Mouse (Mus musculus) olfactory bulb, adult 2 months (tissue): ENCODE measurements at regions not wholly inside any gene's neighbourhood (a gene's known extent, or its start where the extent isn't known, plus 50 kb on each side); places are given as distances from the start of the nearest gene placed in this dataset.

ENCODE experiments used
- H3K27ac ChIP-seq: fragments of 200-500 bp; 2 replicates; pipeline ENCODE4 v1.5.1; 2012; ENCODE audit warnings: low read depth, low read length; ENCODE audit not compliant: insufficient read depth
- H3K4me1 ChIP-seq: fragments of 200-500 bp; 2 replicates; pipeline ENCODE4 v1.6.1; 2012; ENCODE audit warnings: low read length; ENCODE audit not compliant: control insufficient read depth, insufficient read depth
- H3K4me3 ChIP-seq: fragments of 200-500 bp; 2 replicates; pipeline ENCODE4 v1.5.1; 2012; ENCODE audit warnings: mild to moderate bottlenecking, low read depth, low read length, moderate library complexity; ENCODE audit not compliant: insufficient read depth
- CTCF ChIP-seq: fragments of 200-500 bp; IDR thresholded peaks from 2 replicates; pipeline ENCODE4 v1.5.1; 2012; ENCODE audit warnings: low read depth, mild to moderate bottlenecking, low read length, moderate library complexity; ENCODE audit not compliant: insufficient read depth
- POLR2A ChIP-seq: fragments of 200-500 bp; IDR thresholded peaks from 2 replicates; pipeline ENCODE4 v1.6.1; 2012; ENCODE audit warnings: mild to moderate bottlenecking, low read depth, low read length, moderate library complexity; ENCODE audit not compliant: insufficient read depth
- WGBS: fragments of 180-500 bp; shearing (Covaris S2); methylation state at CpG from one replicate; pipeline ENCODE4 v1.1.7; 2018; 5-methylcytosine and 5-hydroxymethylcytosine counted together

DNA sequence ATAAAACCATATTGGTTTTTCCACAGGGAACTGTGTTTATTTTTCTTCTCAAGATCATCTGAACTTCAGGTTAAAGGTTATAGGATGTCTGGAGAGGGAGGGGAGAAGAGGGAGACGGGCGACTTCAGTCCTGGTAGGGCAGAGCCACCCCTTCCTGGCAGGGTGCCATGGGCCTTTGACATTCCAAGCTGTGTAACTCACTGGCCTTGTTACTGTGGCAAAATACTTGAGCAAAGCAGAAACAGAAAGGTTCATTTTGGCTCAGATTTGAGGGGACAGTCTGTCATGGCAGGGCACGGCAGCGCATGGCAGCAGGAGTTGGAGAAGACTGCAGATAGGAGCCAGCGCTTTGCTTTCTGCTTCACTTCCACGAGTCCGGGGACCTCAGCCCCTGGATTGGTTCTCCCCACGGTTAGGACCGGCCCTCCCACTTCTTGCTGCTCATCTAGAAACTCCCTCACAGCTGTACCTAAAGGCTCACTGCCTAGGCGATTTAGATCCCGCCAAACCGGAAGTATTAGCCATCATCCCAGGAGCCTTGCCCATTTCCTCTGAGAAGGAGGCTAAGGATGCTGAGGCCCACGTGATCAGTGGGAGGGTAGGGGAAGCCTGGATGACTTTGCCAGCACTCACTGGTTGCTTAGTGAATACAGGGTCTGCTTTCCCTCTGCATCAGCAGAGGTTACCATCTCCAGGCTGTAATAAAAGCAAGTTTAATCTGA, 195.5 kb downstream of the Uaca start:
- peaks cover 16% of the 10 kb centered on the region for H3K4me1 ChIP-seq
- H3K27ac ChIP-seq, result no peak overlapping the region
- WGBS, result 34% methylated on average over 13 of the region's 13 CpGs
- H3K4me3 ChIP-seq, result no peak overlapping the region
- TF ChIP-seq CTCF (no peak), POLR2A (no peak)

DNA sequence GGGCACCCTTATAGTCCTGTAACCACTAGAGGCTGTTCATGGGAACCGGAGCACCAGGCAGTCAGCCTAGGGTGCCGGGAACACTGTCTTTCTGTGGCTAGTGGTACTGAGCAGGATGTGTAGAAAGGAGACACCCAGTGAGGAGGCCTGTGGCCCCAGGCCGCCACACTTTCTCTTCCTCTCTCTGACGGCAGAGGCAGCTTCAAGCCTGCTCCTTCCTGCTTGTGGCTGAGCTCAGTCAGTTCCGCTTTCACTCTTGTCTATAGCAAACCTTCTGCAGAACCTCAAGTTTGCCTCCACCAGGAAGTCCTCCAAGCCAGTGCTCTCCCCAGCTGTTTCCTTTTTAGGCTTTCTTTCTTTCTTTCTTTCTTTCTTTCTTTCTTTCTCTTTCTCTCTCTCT, 197.2 kb downstream of the Uaca start:
- TF ChIP-seq POLR2A, result no peak
- no peak for TF ChIP-seq CTCF
- H3K27ac ChIP-seq, result no peak overlapping the region
- no peak overlapping the region for H3K4me3 ChIP-seq
- H3K4me1 ChIP-seq, result peaks cover 16% of the 10 kb centered on the region
- 88% methylated on average over 5 of the region's 5 CpGs for WGBS

DNA sequence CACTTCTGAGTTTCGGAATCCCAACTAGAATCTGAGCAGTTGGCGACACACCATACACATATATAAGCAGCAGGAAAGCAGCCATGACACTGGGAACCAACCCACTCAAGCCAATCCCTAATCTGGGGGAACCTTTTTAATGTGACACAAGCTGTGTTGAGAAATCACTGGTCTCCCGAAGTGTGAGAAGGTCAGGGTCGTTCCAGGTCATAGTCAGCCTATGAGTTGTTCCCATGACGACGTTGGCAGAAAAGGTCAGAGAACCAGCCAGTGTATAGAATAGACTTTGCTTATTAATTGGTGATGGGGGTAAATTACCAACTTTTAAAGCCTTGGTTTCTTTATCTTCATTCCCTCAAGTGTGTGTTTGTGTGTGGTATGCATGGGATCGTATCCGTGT, 199.3 kb downstream of the Uaca start:
- whole genome bisulfite sequencing, result 76% methylated on average over 8 of the region's 8 CpGs
- H3K27ac ChIP-seq, result no peak overlapping the region

DNA sequence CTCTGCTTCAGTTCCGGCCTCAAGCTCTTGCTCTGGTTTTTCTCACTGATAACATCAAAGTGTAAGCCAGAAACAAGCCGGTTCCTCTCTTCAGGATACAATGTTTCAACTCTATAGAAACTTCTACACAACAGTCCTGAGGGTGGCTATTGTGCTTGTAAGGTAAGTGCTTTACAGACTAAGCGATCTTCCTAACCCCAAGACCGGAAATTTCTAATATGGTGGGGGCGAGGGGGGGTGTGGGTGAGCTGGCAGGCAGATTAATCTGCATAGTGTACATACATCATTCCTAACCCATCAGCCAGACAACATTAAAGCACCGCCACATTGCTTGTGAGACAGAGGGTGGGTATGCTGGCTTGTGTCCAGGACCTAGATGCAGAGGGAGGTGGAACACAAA, 200.8 kb downstream of the Uaca start:
- TF ChIP-seq POLR2A, result no peak
- TF ChIP-seq CTCF, result no peak
- Histone ChIP-seq H3K4me1 (peaks cover 3% of the 10 kb centered on the region), H3K4me3 (no peak overlapping the region), H3K27ac (no peak overlapping the region)
- 92% methylated on average over 6 of the region's 6 CpGs for WGBS

More for the DNA sequence above, 199.3 kb downstream of the Uaca start:
- TF ChIP-seq POLR2A, result no peak
- no peak for TF ChIP-seq CTCF
- H3K4me1 ChIP-seq, result peaks cover 8% of the 10 kb centered on the region
- H3K4me3 ChIP-seq, result no peak overlapping the region

DNA sequence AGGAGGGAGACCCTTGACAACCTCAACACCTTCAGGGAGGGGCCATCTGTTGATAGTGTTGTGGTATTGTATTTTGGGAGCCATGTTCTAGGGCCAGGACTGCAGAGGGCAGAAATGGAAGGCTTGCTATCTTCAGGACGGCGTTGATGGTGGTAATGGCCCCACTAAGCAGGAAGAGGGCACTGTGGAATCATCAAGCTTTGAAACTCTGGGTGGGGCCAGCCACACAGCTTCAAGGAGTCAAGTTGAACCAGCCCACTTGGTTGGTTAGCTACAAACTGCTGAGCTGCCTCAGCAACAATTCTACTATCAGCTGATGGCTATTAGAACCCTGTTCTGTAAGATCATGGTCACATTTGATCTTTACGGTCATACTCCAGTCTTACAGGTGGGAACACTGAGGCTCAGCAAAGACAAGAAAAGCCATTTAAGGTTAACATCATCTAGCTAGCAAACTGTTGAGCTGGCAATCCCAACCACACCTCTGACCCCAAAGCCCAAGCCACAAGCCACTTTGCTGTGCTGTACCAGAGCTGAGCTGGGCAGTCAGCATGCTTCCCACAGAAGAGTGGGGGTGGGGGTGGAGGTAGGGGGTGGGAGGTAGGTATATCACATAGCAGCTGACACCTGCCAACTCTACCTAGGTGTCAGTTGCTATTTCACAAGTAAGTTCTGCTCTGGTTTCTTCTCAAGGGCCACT, 203.9 kb downstream of the Uaca start:
- H3K4me1 ChIP-seq, result peaks cover 4% of the 10 kb centered on the region; the same call in 1 of the 2 replicates
- no peak overlapping the region for H3K4me3 ChIP-seq
- WGBS, result 62% methylated on average over 3 of the region's 3 CpGs
- TF ChIP-seq POLR2A, result no peak
- TF ChIP-seq CTCF, result 0 out of 2 replicates have a peak, but pooled peaks have one; percentile 22
- no peak overlapping the region for H3K27ac ChIP-seq

DNA sequence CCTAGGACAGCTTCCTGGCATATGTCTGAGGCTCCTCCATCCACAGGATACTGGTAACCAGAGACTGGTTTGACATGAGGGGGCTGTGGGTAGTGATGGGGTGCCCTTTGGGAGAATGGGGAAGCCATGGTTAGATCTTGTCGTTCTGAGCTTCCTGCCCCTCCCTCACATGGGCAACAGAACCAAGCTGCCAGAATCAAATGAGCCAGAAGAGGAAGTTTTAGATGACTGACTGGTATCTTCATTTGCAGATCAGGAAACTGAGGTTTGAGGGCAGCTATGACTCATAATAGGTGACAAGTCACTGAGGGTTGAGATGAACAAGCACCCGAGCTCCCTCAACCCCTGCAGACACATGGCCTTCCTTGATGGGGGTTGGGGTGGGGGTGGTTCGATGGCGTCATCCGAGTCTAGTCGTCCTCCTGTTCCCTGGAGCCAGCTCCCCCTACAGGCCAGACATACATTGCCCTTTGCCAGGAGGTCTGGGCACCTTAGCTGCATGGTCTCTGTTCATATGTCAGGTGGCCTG, 204.7 kb downstream of the Uaca start:
- TF ChIP-seq CTCF, result 0 out of 2 replicates have a peak, but pooled peaks have one; percentile 26
- TF ChIP-seq POLR2A, result no peak
- 67% methylated on average over 6 of the region's 6 CpGs for WGBS

DNA sequence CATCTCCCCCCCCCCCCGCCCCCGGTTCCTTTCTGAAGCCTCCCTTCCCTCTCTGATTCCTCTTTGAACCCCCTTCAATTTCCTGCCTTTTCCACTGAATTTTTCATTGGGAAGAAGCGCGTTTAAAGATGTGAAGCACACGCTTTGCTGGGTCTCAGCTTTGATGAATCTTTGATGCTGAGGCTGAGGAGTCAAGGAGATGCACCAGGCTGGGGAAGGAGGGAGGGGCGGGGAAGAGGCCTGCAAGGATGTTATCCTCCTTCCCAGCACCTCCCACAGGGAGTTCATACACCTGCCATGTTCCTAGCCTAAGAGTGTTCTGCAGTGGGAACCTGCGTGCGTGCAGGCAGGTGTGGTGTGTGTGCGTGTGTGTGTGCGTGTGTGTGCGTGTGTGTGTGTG, 205.9 kb downstream of the Uaca start:
- TF ChIP-seq CTCF (no peak), POLR2A (no peak)
- Histone ChIP-seq H3K27ac (no peak overlapping the region), H3K4me1 (peaks cover 4% of the 10 kb centered on the region; the same call in 1 of the 2 replicates), H3K4me3 (no peak overlapping the region)
- 87% methylated on average over 11 of the region's 11 CpGs for WGBS

More for the DNA sequence above, 204.7 kb downstream of the Uaca start:
- H3K4me1 ChIP-seq, result peaks cover 4% of the 10 kb centered on the region; the same call in 1 of the 2 replicates
- no peak overlapping the region for H3K27ac ChIP-seq
- H3K4me3 ChIP-seq, result no peak overlapping the region

DNA sequence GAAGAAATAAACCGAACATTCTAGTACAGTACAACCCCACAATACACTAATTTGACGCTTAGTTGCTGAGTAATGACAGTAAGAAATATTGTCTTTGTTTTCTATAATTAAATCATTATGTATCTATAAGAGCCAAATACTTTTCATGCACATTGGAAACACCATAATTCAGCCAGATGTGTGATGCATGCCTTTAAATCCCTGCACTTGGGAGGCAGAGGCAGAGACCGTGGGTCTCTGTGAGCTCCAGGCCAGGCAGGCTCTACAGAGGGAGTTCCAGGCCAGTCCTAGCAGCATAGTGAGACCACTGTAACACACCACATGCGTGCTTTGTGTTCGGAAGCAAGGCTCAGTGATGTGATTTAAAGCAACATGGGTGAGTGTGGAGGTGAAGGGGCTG, 208.2 kb downstream of the Uaca start:
- Histone ChIP-seq H3K4me1 (peaks cover 4% of the 10 kb centered on the region; the same call in 1 of the 2 replicates), H3K4me3 (no peak overlapping the region), H3K27ac (no peak overlapping the region)
- no peak for TF ChIP-seq CTCF
- no peak for TF ChIP-seq POLR2A
- 92% methylated on average over 5 of the region's 5 CpGs for WGBS

DNA sequence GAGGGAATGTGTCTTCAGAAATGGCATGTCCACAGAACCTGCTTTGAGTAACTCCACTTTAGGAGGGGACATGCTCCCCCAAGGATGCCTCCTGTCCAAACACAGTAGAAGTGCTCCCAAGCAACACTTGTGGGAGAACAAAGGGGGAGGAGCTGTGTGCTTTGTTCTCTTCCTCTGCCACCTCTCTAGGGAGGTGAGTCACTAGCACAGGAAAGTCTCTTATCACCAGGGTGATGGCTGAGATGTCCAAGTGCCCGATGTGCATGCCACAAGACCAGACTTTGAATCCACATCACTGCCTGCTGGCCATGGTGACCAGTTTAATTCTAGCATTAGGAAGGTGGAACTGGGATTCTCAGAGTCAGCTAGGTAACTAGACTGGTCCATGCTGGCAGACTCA, 214.1 kb downstream of the Uaca start:
- 67% methylated on average over 1 of the region's 1 CpGs for WGBS
- TF ChIP-seq POLR2A (no peak), CTCF (no peak)
- H3K27ac ChIP-seq, result no peak overlapping the region
- no peak overlapping the region for H3K4me3 ChIP-seq
- peaks cover 7% of the 10 kb centered on the region for H3K4me1 ChIP-seq
